Mouse (Mus musculus) regulatory T cell (primary cell): ENCODE results near the gene Car11.

Source experiments
- in situ Hi-C: fragments of 300-600 bp; cut with MboI, MseI; formaldehyde crosslinking; loops from one replicate; pipeline ENCODE4 v1.15.1; 2025; ENCODE audit warnings: high pct_unique_total_duplicates

Car11 gene

DNA sequence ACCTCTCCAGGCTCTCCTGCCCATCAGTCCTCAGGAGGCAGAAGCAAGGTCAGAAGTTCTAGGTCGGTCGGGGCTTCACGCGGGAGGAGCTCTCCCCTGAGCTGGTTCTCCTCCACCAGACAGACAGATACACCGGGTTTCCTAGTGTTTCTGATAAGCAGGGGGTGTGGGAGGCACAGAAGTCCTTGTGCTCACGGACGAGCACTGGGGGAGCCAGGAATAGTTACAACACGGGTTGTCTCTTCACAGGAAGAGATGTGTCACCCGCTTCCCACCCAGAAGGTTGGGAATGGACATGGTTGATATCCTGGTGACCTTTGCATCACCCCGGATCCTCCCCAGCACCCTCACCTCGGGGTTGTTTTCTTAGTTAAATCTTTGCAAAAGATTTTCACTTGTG is 9.8 kb upstream of the Car11 start:
- in situ Hi-C loops = no loop called here

DNA sequence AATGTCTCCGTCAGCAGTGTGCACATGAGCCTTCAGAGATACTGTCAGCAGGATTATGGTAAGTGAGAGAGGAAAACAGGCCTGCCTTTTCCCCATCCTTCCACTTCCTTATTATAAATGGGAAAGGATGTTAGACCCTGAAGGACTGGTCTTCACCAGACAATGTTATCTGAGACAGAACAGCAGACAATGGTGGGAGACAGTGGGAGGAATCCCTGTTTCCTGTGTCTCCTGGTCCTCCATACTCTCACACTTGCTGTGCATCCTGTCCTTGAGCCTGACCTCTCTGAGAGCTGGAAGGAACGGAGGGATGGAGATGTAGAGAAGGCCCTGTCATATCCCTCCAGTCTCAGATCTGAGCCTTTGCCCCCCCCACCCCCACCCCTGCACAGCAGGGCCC is 7.3 kb upstream of the Car11 start:
- in situ Hi-C loops = no loop called here

GRCm38 (mm10) chr7:45693921-45694591 is 5.6 kb upstream of the Car11 start, which contains the start of gene Sec1:
Gene Sec1 (minus strand): TSS chr7:45694402.
- in situ Hi-C loops = no loop called here

DNA sequence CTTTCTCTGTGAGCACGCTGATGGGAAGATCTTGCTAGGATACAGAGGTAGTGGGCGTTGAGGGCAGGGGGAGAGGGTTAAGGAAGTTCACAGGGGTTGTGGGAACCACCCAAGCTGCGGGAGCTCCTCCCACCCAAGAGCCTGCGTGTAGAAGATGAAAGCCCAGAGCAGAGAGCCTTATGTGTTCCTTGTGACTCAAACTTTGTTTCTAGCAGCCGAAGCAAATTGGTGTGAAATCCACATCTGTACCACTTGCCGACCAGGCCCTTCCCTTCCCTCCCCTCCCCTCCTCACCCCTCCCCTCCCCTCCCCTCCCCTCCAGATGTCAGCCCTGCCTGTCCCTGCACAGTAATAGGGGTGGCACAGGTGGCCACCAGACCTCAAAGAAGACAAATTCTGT is 4.5 kb upstream of the Car11 start:
- in situ Hi-C loops = no loop called here

GRCm38 (mm10) chr7:45697894-45698293 is 1.7 kb upstream of the Car11 start:
- in situ Hi-C loops = no loop called here

DNA sequence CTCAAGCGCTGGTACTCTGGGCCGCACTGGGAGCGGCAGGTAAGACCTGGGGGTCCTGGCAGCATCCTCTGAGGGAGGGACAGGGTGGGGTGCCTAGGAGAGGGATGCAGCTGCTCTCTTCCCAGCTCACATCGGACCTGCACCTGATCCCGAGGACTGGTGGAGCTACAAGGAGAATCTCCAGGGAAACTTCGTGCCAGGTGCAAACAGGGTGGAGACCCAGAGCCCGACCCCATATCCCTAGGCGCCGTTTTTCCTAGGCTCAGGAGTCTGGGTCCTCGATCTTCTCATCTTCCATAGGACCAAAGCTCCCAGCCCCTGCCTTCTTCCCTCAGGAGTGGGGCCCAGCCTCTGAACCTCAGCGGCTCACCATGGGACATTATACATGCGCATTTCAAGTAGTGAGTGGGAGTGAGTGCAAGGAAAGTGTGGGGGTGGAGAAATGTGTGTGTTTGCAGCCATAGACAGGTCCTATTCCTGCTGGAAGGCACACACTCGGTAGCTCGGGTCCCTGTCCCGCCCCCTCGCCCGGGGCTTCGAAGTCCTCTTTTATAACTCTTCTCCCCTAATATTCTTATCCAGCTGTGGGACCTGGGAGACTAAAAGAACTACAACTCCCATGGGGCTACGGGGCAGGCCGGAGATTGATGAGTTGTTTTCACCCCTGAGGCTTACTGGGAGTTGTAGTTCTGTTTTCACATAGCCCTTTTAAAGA is 815 bp downstream of the Car11 start:
- in situ Hi-C loops = no loop called here

GRCm38 (mm10) chr7:45701072-45701471 is 1.4 kb downstream of the Car11 start:
- in situ Hi-C loops = no loop called here

GRCm38 (mm10) chr7:45701607-45702006 is 2.0 kb downstream of the Car11 start:
- in situ Hi-C loops = no loop called here

DNA sequence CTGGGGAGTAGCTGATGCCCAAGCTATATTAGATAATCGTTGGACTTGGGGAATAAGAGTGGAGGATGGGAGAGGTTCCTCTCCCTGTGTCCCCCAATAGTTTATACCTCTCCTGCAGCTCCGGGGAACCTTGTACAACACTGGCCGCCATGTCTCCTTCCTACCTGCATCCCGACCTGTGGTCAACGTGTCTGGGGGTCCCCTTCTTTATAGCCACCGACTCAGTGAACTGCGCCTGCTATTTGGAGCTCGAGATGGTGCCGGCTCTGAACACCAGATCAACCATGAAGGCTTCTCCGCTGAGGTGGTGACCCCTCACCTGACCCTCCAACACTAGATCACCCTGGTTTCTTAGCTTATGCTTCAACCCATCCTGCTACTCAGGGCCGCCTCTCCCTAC is 2.7 kb downstream of the Car11 start:
- in situ Hi-C loops = no loop called here

GRCm38 (mm10) chr7:45702809-45703520 is 3.3 kb downstream of the Car11 start:
- in situ Hi-C loops = no loop called here

- in situ Hi-C loops = no loop called here
Measured at GRCm38 (mm10) chr7:45703521-45704033, 3.9 kb downstream of the Car11 start.

DNA sequence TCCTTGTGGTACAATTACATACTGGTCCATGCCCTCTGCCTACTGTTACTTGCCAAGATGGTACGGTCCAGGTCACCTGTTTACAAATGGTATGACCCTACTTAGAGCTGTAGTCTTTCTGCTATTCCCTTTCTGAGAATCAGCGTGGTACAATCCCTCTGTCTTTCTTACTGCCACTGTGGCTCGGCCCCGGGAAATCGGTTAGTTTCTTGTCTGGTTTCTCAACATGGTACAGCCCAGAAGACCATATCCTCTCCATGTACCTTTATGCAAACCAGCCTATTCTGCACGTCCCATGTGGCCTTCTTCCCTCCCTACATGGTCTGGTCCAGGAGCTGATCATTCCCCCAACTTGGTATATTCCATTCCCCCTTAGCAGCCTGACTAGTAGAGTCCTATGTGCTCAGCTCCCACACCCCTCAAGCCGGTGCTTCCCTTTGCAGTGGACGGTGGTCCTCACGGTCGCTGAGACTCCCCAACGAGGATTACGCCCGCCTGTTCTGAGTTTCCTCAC is 4.5 kb downstream of the Car11 start:
- in situ Hi-C loops = no loop called here

DNA sequence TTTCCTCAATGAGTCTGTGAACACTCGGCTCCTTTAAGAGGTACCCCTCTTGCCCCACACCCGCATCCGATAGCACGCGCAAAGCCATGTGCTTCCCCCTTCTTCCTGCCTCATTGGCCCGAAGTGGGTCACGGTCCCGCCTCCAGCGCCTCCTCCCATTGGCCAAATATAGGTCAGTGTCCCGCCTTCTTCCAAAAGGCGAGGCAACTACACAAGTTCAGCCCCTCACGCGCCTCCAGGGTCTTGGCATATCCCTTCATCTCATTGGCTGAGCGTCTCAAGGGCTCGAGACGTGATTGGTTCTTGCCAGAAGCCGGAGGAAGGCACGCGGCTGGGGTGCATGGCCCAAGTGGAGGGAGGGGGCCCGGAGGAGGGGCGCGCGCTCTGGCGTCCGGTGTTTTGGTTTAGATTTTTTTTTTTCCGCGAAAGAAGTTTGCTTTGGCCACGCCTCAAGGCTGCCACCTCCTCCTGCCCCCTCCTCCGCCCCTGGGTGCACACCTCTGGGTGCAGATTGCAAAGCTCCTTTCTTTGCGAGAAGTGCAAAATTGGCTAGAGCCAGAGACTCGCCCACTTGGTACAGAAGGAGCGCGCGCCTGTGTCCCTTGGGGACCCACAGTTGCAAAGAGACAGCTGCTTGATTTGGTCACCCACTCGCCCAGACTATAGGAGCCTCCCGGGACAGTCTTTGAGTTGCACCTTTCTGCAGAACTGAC is 5.2 kb downstream of the Car11 start, which contains the start of gene Dbp:
Gene Dbp (plus strand): TSS at position 359 of the 713 bp plus-strand sequence.
- in situ Hi-C loops = no loop called here

DNA sequence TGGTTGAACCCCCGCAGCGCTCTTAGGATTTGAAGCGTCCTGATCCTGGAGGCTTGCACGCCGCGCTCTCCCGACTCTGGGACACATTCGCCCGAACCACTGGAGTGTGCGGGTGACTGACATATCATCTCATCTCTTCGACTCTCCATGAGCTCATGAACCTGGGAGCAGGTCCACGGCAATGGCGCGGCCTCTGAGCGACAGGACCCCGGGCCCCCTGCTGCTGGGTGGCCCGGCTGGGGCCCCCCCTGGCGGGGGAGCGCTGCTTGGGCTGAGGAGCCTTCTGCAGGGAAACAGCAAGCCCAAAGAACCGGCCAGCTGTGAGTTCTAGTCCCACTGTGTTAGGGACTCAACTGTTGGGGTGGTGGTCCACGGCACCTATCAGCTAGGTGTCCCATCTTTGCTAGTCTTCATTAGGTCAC is 5.8 kb downstream of the Car11 start:
- in situ Hi-C loops = no loop called here

GRCm38 (mm10) chr7:45705873-45706281 is 6.2 kb downstream of the Car11 start:
- in situ Hi-C loops = no loop called here

GRCm38 (mm10) chr7:45706721-45707241 is 7.1 kb downstream of the Car11 start:
- in situ Hi-C loops = no loop called here

- in situ Hi-C loops = no loop called here
Measured at GRCm38 (mm10) chr7:45707375-45707967, 7.8 kb downstream of the Car11 start.

- in situ Hi-C loops = no loop called here
Measured at GRCm38 (mm10) chr7:45708221-45708761, 8.6 kb downstream of the Car11 start.

DNA sequence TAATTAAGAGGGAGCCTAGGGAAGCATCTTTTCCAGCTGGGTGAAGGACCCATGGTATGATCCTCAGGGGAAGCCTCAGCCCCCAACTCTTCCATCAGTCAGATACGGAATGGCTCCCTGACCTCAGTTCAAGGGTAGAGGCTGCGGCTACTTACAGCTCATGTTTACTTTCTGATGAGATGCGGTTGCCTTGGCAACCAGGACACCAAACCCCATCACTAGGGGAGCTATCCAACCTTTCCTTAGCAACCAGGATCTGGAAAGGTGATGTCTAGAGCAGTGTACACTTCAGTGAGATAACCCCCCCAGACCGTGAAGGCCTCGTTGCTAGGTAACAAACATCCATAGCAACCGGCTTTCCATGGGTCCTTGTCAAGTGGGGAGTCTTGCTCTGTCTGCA is 9.4 kb downstream of the Car11 start:
- in situ Hi-C loops = no loop called here

DNA sequence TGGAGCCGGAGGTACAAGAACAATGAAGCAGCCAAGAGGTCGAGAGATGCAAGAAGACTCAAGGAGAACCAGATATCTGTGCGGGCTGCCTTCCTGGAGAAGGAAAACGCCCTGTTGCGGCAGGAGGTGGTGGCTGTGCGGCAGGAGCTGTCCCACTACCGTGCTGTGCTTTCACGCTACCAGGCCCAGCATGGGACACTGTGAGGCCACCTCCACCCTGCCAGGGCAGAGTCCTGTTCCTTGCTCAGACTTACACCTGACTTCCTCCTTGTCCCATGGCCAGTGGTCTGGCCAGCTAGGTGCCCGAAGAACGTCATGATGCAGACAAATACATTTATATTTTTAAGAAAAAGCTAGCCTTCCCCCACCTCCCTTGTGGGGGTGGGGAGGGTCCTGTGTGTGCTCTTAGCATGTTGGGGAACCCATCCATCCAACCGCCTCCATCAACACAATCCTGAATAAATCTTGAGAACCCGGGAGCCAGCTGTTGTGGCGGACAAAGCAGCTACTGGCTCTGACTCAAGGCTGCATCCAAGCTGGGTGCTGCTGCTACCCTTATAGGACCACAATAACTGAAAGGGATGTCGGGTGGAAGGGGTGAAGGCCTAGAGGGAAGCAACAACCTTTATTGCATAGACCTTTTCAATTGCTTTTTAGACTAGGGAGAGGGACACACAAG is 10.2 kb downstream of the Car11 start:
- in situ Hi-C loops = no loop called here
